Mouse (Mus musculus): Measurements from ENCODE around the gene Slc38a6. TPM values are rescaled to one million over a fixed set of nuclear protein-coding genes. Genes with fewer than 3 reads are reported as not detected.
A peak's percentile ranks its signal among the peaks of the same experiment; 100 is the strongest.

The Slc38a6 gene
- polyA plus RNA-seq, 1 experiment from 2014 or later: 11.0 TPM

GRCm38 (mm10) chr12:73363401-73363800, 76.8 kb downstream of the Slc38a6 start:
- no peaks in the 10 kb centered on the region for H3K36me3 ChIP-seq (replicated peaks)
- no peaks in the 10 kb centered on the region for H3K9me3 ChIP-seq
- peaks cover 3% of the 10 kb centered on the region; the same call in 1 of the 2 replicates for H3K4me1 ChIP-seq
- H3K4me3 ChIP-seq: no peak overlapping the region
- ATAC-seq (replicated peaks): no peak
- WGBS: 92% methylated on average over 6 of the region's 6 CpGs
- no peak overlapping the region for H3K9ac ChIP-seq
- no peak overlapping the region for H3K4me2 ChIP-seq
- no peaks in the 10 kb centered on the region for H3K27me3 ChIP-seq (replicated peaks)
- no peak overlapping the region for H3K27ac ChIP-seq

GRCm38 (mm10) chr12:73363956-73364355, 77.4 kb downstream of the Slc38a6 start:
- Histone ChIP-seq H3K4me1 (peaks cover 3% of the 10 kb centered on the region; the same call in 1 of the 2 replicates), H3K4me2 (no peak overlapping the region), H3K36me3 (replicated peaks) (no peaks in the 10 kb centered on the region), H3K4me3 (no peak overlapping the region), H3K9ac (no peak overlapping the region), H3K9me3 (no peaks in the 10 kb centered on the region), H3K27ac (no peak overlapping the region), H3K27me3 (replicated peaks) (no peaks in the 10 kb centered on the region)
- WGBS: 96% methylated on average over 3 of the region's 3 CpGs
- ATAC-seq (replicated peaks): no peak

- no peaks in the 10 kb centered on the region for H3K9me3 ChIP-seq
- no peak for ATAC-seq (replicated peaks)
- H3K9ac ChIP-seq: no peak overlapping the region
- 91% methylated on average over 7 of the region's 7 CpGs for WGBS
- no peak overlapping the region for H3K4me2 ChIP-seq
- no peak overlapping the region for H3K27ac ChIP-seq
- no peaks in the 10 kb centered on the region for H3K36me3 ChIP-seq (replicated peaks)
- no peaks in the 10 kb centered on the region for H3K27me3 ChIP-seq (replicated peaks)
- no peak overlapping the region for H3K4me3 ChIP-seq
- H3K4me1 ChIP-seq: peaks cover 3% of the 10 kb centered on the region; the same call in 1 of the 2 replicates
Measured at GRCm38 (mm10) chr12:73366581-73366980, 80.0 kb downstream of the Slc38a6 start.

GRCm38 (mm10) chr12:73367460-73368079, 81.0 kb downstream of the Slc38a6 start:
- Histone ChIP-seq H3K27me3 (replicated peaks) (no peaks in the 10 kb centered on the region), H3K4me3 (no peak overlapping the region), H3K9me3 (no peaks in the 10 kb centered on the region), H3K36me3 (replicated peaks) (no peaks in the 10 kb centered on the region), H3K9ac (no peak overlapping the region), H3K27ac (no peak overlapping the region), H3K4me1 (peaks cover 3% of the 10 kb centered on the region; the same call in 1 of the 2 replicates), H3K4me2 (no peak overlapping the region)
- ATAC-seq (replicated peaks): peak; percentile 58
- 25% methylated on average over 20 of the region's 20 CpGs for WGBS

GRCm38 (mm10) chr12:73368868-73369608, 82.5 kb downstream of the Slc38a6 start:
- WGBS: 88% methylated on average over 7 of the region's 7 CpGs
- peaks cover 3% of the 10 kb centered on the region; the same call in 1 of the 2 replicates for H3K4me1 ChIP-seq
- no peaks in the 10 kb centered on the region for H3K27me3 ChIP-seq (replicated peaks)
- no peak overlapping the region for H3K4me2 ChIP-seq
- no peaks in the 10 kb centered on the region for H3K9me3 ChIP-seq
- H3K36me3 ChIP-seq (replicated peaks): no peaks in the 10 kb centered on the region
- no peak overlapping the region for H3K27ac ChIP-seq
- ATAC-seq (replicated peaks): no peak
- no peak overlapping the region for H3K4me3 ChIP-seq
- no peak overlapping the region for H3K9ac ChIP-seq

- Histone ChIP-seq H3K36me3 (replicated peaks) (no peaks in the 10 kb centered on the region), H3K9me3 (no peaks in the 10 kb centered on the region), H3K27ac (no peak overlapping the region), H3K4me1 (peaks cover 3% of the 10 kb centered on the region; the same call in 1 of the 2 replicates), H3K4me3 (no peak overlapping the region), H3K27me3 (replicated peaks) (no peaks in the 10 kb centered on the region), H3K4me2 (no peak overlapping the region), H3K9ac (no peak overlapping the region)
- WGBS: 82% methylated on average over 4 of the region's 4 CpGs
- no peak for ATAC-seq (replicated peaks)
Measured at GRCm38 (mm10) chr12:73370367-73370944, 83.9 kb downstream of the Slc38a6 start.

GRCm38 (mm10) chr12:73371132-73371531, 84.6 kb downstream of the Slc38a6 start:
- Histone ChIP-seq H3K27me3 (replicated peaks) (no peaks in the 10 kb centered on the region), H3K4me2 (no peak overlapping the region), H3K9me3 (no peaks in the 10 kb centered on the region), H3K36me3 (replicated peaks) (no peaks in the 10 kb centered on the region), H3K4me1 (peaks cover 3% of the 10 kb centered on the region; the same call in 1 of the 2 replicates), H3K4me3 (no peak overlapping the region), H3K9ac (no peak overlapping the region), H3K27ac (no peak overlapping the region)
- ATAC-seq (replicated peaks): no peak
- 73% methylated on average over 7 of the region's 7 CpGs for WGBS

GRCm38 (mm10) chr12:73378026-73378425, 91.4 kb downstream of the Slc38a6 start:
- 93% methylated on average over 5 of the region's 5 CpGs for WGBS
- no peak for ATAC-seq (replicated peaks)
- Histone ChIP-seq H3K9me3 (no peaks in the 10 kb centered on the region), H3K4me1 (no peaks in the 10 kb centered on the region), H3K9ac (no peak overlapping the region), H3K4me2 (no peak overlapping the region), H3K4me3 (no peak overlapping the region), H3K27ac (no peak overlapping the region), H3K27me3 (replicated peaks) (no peaks in the 10 kb centered on the region), H3K36me3 (replicated peaks) (no peaks in the 10 kb centered on the region)

GRCm38 (mm10) chr12:73378724-73379355, 92.3 kb downstream of the Slc38a6 start:
- Histone ChIP-seq H3K4me1 (no peaks in the 10 kb centered on the region), H3K27ac (no peak overlapping the region), H3K9ac (no peak overlapping the region), H3K9me3 (no peaks in the 10 kb centered on the region), H3K4me2 (no peak overlapping the region), H3K27me3 (replicated peaks) (no peaks in the 10 kb centered on the region), H3K36me3 (replicated peaks) (no peaks in the 10 kb centered on the region), H3K4me3 (no peak overlapping the region)
- 88% methylated on average over 13 of the region's 13 CpGs for WGBS
- no peak for ATAC-seq (replicated peaks)

GRCm38 (mm10) chr12:73380686-73381360, 94.2 kb downstream of the Slc38a6 start:
- no peaks in the 10 kb centered on the region for H3K4me1 ChIP-seq
- H3K9ac ChIP-seq: no peak overlapping the region
- H3K27ac ChIP-seq: no peak overlapping the region
- no peak for ATAC-seq (replicated peaks)
- H3K36me3 ChIP-seq (replicated peaks): no peaks in the 10 kb centered on the region
- H3K4me3 ChIP-seq: no peak overlapping the region
- 87% methylated on average over 8 of the region's 8 CpGs for WGBS
- no peaks in the 10 kb centered on the region for H3K27me3 ChIP-seq (replicated peaks)
- no peaks in the 10 kb centered on the region for H3K9me3 ChIP-seq
- H3K4me2 ChIP-seq: no peak overlapping the region

GRCm38 (mm10) chr12:73381452-73381851, 94.9 kb downstream of the Slc38a6 start:
- no peak overlapping the region for H3K27ac ChIP-seq
- ATAC-seq (replicated peaks): no peak
- H3K4me1 ChIP-seq: no peaks in the 10 kb centered on the region
- H3K9ac ChIP-seq: no peak overlapping the region
- H3K9me3 ChIP-seq: no peaks in the 10 kb centered on the region
- H3K4me3 ChIP-seq: no peak overlapping the region
- H3K27me3 ChIP-seq (replicated peaks): no peaks in the 10 kb centered on the region
- WGBS: 60% methylated on average over 7 of the region's 7 CpGs
- no peaks in the 10 kb centered on the region for H3K36me3 ChIP-seq (replicated peaks)
- H3K4me2 ChIP-seq: no peak overlapping the region

Data from midbrain, embryonic 15.5 days (tissue).